Mouse (Mus musculus) heart, embryonic 11.5 days (tissue): Measurements from ENCODE around the gene Psen2. TPM values are rescaled to one million over a fixed set of nuclear protein-coding genes. Genes with fewer than 3 reads are reported as not detected.

Experiments
- ATAC-seq: fragments of 200-750 bp; cut with Nextera tagmentation; replicated peaks from 2 replicates; pipeline ENCODE4 v1.8.0; 2017; ENCODE audit warnings: moderate library complexity; ENCODE audit not compliant: insufficient number of reproducible peaks, low FRiP score, low TSS enrichment
- H3K27ac ChIP-seq: fragments of 300-500 bp; sonication (generic); 2 replicates; pipeline ENCODE4 v1.5.1; 2014; ENCODE audit warnings: mild to moderate bottlenecking, low read depth, low read length
- H3K27me3 ChIP-seq: fragments of 300-500 bp; sonication (generic); 2 replicates; pipeline ENCODE4 v1.6.1; 2014; ENCODE audit warnings: mild to moderate bottlenecking, low read length, mixed read lengths; ENCODE audit not compliant: control insufficient read depth, insufficient read depth
- H3K36me3 ChIP-seq: fragments of 300-500 bp; sonication (generic); 2 replicates; pipeline ENCODE4 v1.6.1; 2014; ENCODE audit warnings: mild to moderate bottlenecking, low read length, moderate library complexity, mixed read lengths; ENCODE audit not compliant: control insufficient read depth, insufficient read depth
- H3K4me1 ChIP-seq: fragments of 300-500 bp; sonication (generic); 2 replicates; pipeline ENCODE4 v1.6.1; 2014; ENCODE audit warnings: low read length; ENCODE audit not compliant: control insufficient read depth, insufficient read depth
- H3K4me2 ChIP-seq: fragments of 300-500 bp; sonication (generic); 2 replicates; pipeline ENCODE4 v1.6.1; 2014; ENCODE audit warnings: mild to moderate bottlenecking, moderate library complexity
- H3K4me3 ChIP-seq: fragments of 300-500 bp; sonication (generic); 2 replicates; pipeline ENCODE4 v1.5.1; 2014; ENCODE audit warnings: low read depth, low read length
- H3K9ac ChIP-seq: fragments of 300-500 bp; sonication (generic); 2 replicates; pipeline ENCODE4 v1.6.1; 2014; ENCODE audit warnings: mild to moderate bottlenecking, low read depth, low read length, moderate library complexity
- H3K9me3 ChIP-seq: fragments of 300-500 bp; sonication (generic); replicated peaks from 2 replicates; pipeline ENCODE4 v1.6.1; 2016; ENCODE audit warnings: low read length; ENCODE audit not compliant: control insufficient read depth
- WGBS: fragments of 180-500 bp; shearing (Covaris S2); extraction: QIAGEN DNeasy Blood & Tissue Kit; methylation state at CpG from one replicate; pipeline ENCODE4 v1.1.7; 2014; ENCODE audit not compliant: insufficient replicate concordance; 5-methylcytosine and 5-hydroxymethylcytosine counted together
- polyA plus RNA-seq: library from polyadenylated mRNA; unstranded; fragments of >200 nt; fragmentation: Nextera tagmentation; extraction: Ambion mirVana; gene quantifications from 2 replicates; pipeline ENCODE4 v1.2.1, GENCODE M21; 2014

Psen2 gene
- 14.7 and 17.3 TPM in 2 replicates for polyA plus RNA-seq

DNA sequence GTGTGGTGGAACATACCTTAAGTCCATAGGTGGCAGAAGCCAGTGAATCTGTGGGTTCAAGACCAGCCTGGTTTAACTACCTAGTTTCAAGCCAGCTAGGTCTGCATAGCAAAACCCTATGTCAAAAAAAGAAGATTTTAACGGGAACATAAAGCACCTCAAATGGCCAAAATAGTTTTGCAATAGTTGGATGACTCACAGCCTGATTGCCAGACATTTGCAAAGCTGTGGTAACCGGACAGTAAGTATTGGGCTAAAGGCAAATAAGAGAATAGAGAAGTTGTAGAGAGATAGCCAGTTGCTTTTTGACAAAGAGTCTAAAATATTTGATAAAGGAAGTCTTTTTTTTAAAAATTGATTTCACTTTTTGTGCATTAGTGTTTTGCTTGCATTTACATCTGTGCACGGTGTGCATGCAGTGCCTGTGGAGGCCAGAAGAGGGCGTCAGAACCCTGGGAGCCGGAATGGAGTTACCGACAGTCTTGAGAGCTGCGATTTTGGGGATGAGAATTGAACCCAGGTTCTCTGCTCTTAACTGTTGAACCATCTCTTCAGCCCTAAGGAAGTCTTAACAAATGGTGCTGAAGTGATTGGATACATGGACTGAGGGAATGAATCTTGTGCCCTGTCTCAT lies at the start of gene Psen2:
Gene Psen2 (minus strand): TSS at position 75 of the 634 bp plus-strand sequence.
- no peak for ATAC-seq
- Histone ChIP-seq H3K4me1 (peaks cover 17% of the 10 kb centered on the region; the same call in 1 of the 2 replicates), H3K36me3 (no peaks in the 10 kb centered on the region), H3K9me3 (no peaks in the 10 kb centered on the region), H3K27me3 (peaks cover 6% of the 10 kb centered on the region; the same call in 1 of the 2 replicates), H3K4me3 (no peak within 1 kb of the TSS), H3K4me2 (no peak within 1 kb of the TSS), H3K9ac (no peak within 1 kb of the TSS), H3K27ac (no peak within 1 kb of the TSS)
- WGBS: 24% methylated on average over 7 of the region's 7 CpGs

DNA sequence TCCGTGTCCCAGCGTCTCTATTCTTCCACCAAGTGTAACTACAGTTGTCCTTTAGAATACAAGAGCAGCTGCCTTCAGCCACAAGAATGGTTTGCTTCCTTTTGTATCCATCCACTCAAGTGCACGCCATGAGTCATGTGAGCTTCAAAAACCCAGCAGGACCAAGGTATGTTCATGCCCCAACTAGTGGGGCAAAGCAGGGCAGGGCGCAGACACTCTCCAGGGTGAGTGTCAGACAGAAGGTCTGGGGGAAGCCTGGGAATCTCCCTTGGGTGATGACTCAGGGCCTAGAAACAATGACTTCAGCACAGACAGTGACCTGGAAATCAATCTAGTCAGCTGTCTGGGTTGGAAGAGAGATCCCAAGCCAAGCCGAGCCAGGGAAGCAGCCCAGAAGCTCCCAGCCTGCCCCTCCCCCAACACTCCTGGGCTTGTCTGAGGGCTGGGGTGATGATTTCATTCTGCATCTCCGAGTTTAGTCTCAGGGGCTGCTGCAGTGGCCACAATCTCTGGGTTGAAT lies 49.6 kb upstream of the Psen2 start:
- 32% methylated on average over 6 of the region's 6 CpGs for WGBS
- no peak overlapping the region for H3K9ac ChIP-seq

DNA sequence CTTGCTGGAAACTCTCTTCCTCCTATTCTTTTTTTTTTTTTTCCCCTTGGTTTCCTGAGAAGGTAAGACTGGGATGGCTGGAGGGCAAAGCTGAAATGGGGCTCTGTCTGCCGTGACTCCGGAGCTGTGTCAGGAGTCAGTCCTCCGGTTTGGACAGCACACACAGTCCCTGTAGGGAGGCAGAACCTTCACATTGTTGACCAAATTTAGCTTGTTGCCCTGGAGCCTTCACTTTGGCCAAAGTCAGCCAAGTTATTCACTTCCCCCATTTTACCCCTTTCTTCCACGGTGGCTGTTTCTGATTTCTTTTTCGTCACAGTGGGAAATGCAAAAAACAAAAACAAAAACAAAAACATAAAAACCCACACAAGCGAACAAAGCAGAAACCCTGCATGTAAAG lies 49.0 kb upstream of the Psen2 start:
- H3K4me2 ChIP-seq: no peak overlapping the region
- peaks cover 23% of the 10 kb centered on the region for H3K4me1 ChIP-seq

More for the DNA sequence above, 49.6 kb upstream of the Psen2 start:
- H3K9me3 ChIP-seq: no peaks in the 10 kb centered on the region
- no peak overlapping the region for H3K27ac ChIP-seq
- H3K4me2 ChIP-seq: peak overlapping the region; percentile 61
- H3K27me3 ChIP-seq: no peaks in the 10 kb centered on the region; the same call in 1 of the 2 replicates
- no peaks in the 10 kb centered on the region for H3K36me3 ChIP-seq
- peaks cover 23% of the 10 kb centered on the region for H3K4me1 ChIP-seq
- no peak overlapping the region for H3K4me3 ChIP-seq
- ATAC-seq: no peak

DNA sequence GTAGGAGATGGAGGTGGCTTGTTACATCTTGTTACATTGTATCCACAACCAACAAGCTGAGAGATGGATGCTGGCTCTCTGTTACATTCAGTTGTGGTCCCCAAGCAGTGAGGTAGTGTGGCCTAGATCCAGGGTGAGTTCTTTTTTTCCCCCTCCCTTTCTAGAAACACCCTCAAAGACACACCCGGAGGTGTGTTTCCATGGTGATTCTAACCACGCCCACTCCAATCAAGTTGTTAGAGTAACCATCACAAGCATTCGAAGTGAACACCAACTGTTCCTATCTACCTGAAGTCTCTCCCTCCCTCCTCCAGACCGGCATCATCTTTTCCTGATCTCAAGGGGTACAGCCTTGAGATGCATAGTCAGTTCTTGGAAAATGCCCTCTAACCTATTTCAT lies 45.7 kb upstream of the Psen2 start:
- H3K9me3 ChIP-seq: no peaks in the 10 kb centered on the region
- no peak overlapping the region for H3K27ac ChIP-seq
- H3K4me2 ChIP-seq: no peak overlapping the region
- no peaks in the 10 kb centered on the region for H3K27me3 ChIP-seq
- no peak for ATAC-seq
- H3K36me3 ChIP-seq: no peaks in the 10 kb centered on the region
- H3K4me1 ChIP-seq: peaks cover 14% of the 10 kb centered on the region
- no peak overlapping the region for H3K4me3 ChIP-seq
- WGBS: 64% methylated on average over 4 of the region's 4 CpGs
- H3K9ac ChIP-seq: no peak overlapping the region

More for the DNA sequence above, 49.0 kb upstream of the Psen2 start:
- ATAC-seq: no peak
- Histone ChIP-seq H3K4me3 (no peak overlapping the region), H3K36me3 (no peaks in the 10 kb centered on the region), H3K9ac (no peak overlapping the region), H3K27me3 (no peaks in the 10 kb centered on the region), H3K27ac (no peak overlapping the region), H3K9me3 (no peaks in the 10 kb centered on the region)
- WGBS: 63% methylated on average over 6 of the region's 6 CpGs

DNA sequence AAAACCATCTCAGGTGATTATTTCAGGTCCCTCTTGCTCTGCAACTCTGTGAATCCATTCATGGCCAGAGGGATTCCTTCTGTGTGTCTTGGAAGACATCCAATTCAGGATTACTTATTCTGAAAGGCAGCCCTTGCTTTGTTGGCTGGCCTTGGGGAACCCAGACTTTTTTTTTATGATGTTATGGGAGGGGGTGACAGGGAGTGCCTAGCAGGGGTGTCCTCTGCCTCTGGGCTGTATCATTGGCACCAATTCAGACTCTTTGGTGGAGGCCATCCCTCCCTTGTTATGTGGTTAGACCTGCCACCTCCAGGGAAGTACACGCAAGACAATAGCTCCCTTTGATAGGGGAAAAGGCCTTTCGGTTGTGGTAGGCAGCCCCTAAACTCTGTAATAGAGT lies 44.4 kb upstream of the Psen2 start:
- Histone ChIP-seq H3K9me3 (no peaks in the 10 kb centered on the region), H3K4me2 (no peak overlapping the region), H3K4me1 (peaks cover 5% of the 10 kb centered on the region), H3K27me3 (no peaks in the 10 kb centered on the region), H3K27ac (no peak overlapping the region), H3K9ac (no peak overlapping the region), H3K4me3 (no peak overlapping the region), H3K36me3 (no peaks in the 10 kb centered on the region)
- WGBS: 73% methylated on average over 2 of the region's 2 CpGs
- ATAC-seq: no peak

DNA sequence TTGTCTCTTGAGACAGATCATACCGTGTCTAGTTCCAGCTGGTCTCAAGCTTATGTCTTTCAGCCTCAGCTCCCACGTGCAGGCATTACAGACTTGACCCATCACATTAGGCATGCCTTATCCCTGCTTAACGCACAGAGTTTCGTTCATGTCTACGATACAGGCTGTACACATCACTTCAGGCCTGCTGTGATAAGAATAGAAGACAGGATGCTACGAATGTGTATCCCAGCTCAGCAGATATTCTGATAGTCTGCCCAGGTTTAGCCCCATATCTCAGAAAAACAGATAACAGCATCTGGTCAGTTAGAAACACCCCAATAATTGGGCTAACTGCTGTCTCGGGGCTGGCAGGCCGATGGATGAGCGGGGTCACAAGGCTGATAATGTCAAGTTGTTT lies 43.7 kb upstream of the Psen2 start:
- H3K4me1 ChIP-seq: 0 out of 2 replicates have a peak, but pooled peaks cover 7% of the 10 kb centered on the region
- H3K9ac ChIP-seq: no peak overlapping the region
- no peaks in the 10 kb centered on the region for H3K36me3 ChIP-seq
- no peak for ATAC-seq
- H3K27ac ChIP-seq: no peak overlapping the region
- H3K4me2 ChIP-seq: no peak overlapping the region
- no peak overlapping the region for H3K4me3 ChIP-seq
- no peaks in the 10 kb centered on the region for H3K27me3 ChIP-seq
- no peaks in the 10 kb centered on the region for H3K9me3 ChIP-seq
- WGBS: 55% methylated on average over 9 of the region's 9 CpGs

DNA sequence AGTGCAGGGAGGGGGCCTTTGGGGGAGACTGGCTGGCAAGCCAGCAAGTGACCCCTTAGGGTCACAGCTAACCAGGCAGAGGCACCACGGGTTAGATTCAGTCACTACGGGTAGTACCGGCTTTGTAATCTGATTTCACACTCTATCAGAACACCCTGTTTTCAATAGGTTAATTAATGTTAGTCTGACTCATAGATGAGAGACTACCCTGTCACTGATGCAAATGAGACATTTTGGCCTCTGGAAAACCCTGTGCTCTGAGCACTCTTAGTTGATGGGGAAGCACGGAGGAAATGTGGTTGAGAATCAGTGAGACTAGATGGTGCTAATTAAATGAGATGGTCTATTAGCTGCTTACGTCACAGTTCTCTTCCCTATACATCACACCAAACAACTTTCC lies 40.4 kb upstream of the Psen2 start:
- no peaks in the 10 kb centered on the region for H3K36me3 ChIP-seq
- H3K9me3 ChIP-seq: no peaks in the 10 kb centered on the region
- 86% methylated on average over 5 of the region's 5 CpGs for WGBS
- H3K4me2 ChIP-seq: no peak overlapping the region
- no peak for ATAC-seq
- no peaks in the 10 kb centered on the region for H3K27me3 ChIP-seq
- H3K27ac ChIP-seq: no peak overlapping the region
- H3K4me3 ChIP-seq: no peak overlapping the region
- no peak overlapping the region for H3K9ac ChIP-seq
- 0 out of 2 replicates have a peak, but pooled peaks cover 7% of the 10 kb centered on the region for H3K4me1 ChIP-seq

DNA sequence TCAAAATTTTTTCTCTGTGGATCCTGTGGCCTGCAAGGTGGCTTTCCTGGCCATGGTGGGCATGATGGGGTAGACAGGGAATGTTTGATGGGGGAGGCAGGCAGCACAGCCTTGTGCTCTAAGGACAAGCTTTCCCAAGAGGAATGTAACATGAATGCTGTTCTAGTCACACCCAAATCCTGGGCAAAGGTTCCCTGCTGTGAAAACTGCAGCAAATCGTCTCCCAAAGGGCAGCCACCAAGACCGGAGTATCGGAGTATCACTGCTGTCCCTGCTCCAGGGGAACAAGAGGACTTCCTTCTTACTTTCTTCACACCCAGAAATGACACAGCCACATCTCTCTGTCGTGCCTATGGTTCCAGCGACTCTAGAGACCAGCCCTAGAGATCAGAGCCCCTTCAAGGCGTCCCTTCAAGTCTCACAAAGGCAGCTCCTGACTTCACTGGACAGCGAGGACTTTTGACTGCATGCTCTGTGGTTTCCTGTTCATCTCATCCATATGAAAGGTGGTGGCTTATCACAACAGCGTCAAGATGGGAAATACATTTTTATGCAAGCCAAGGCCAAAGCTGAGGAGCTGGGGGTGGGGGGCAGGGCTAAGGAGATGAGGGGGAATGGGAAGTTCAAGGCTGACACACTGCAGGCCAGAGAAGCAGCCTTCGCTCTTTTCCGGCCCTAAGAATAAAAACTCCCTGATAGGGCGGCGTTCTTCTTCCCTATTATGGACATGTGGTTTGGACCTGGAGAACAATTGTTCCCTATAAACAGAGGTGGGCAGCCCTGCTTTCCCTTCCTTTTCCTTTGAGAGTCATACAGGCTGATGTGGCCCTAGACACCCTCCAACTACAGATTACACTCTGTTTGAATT lies 39.2 kb upstream of the Psen2 start:
- Histone ChIP-seq H3K27ac (no peak overlapping the region), H3K4me1 (0 out of 2 replicates have a peak, but pooled peaks cover 7% of the 10 kb centered on the region), H3K36me3 (no peaks in the 10 kb centered on the region), H3K4me3 (no peak overlapping the region), H3K9ac (no peak overlapping the region), H3K27me3 (no peaks in the 10 kb centered on the region), H3K4me2 (no peak overlapping the region), H3K9me3 (no peaks in the 10 kb centered on the region)
- WGBS: 61% methylated on average over 12 of the region's 12 CpGs
- ATAC-seq: no peak
